Mouse (Mus musculus) embryonic fibroblast, embryonic 13.5 days (primary cell): ENCODE data around the gene Trpm3. TPM values are rescaled to one million over a fixed set of nuclear protein-coding genes. Genes with fewer than 3 reads are reported as not detected.

Source experiments
- H3K27ac ChIP-seq: 2 replicates; pipeline ENCODE4 v1.5.1; 2012; ENCODE audit warnings: low read length, control low read depth, inconsistent platforms; ENCODE audit not compliant: insufficient read depth
- H3K4me1 ChIP-seq: 2 replicates; pipeline ENCODE4 v1.6.1; 2011; ENCODE audit warnings: low read length; ENCODE audit not compliant: control insufficient read depth, insufficient read depth
- H3K4me3 ChIP-seq: 2 replicates; pipeline ENCODE4 v1.5.1; 2011; ENCODE audit warnings: mild to moderate bottlenecking, control low read depth, low read length; ENCODE audit not compliant: insufficient read depth
- CTCF ChIP-seq: IDR thresholded peaks from 2 replicates; pipeline ENCODE4 v1.5.1; 2011; ENCODE audit warnings: mild to moderate bottlenecking, control low read depth, low read length, moderate library complexity, borderline replicate concordance; ENCODE audit not compliant: insufficient read depth
- POLR2A ChIP-seq: IDR thresholded peaks from 2 replicates; pipeline ENCODE4 v1.6.1; 2011; ENCODE audit warnings: low read depth, mild to moderate bottlenecking, control low read depth, low read length, moderate library complexity
- polyA plus RNA-seq: library from polyadenylated mRNA; stranded (reverse); fragments of >200 nt; gene quantifications from 2 replicates; pipeline ENCODE4 v1.2.4, GENCODE M21; 2011; ENCODE audit warnings: low read depth; ENCODE audit not compliant: missing spikeins, insufficient read length

Trpm3 gene
- polyA plus RNA-seq, 1 experiment, result 0.46 TPM

GRCm38 (mm10) chr19:22922871-22923670, 784.2 kb downstream of the Trpm3 start:
- H3K4me3 ChIP-seq, result no peak overlapping the region
- TF ChIP-seq POLR2A, result no peak
- TF ChIP-seq CTCF, result no peak
- no peaks in the 10 kb centered on the region for H3K4me1 ChIP-seq
- no peak overlapping the region for H3K27ac ChIP-seq

GRCm38 (mm10) chr19:22925284-22925683, 786.4 kb downstream of the Trpm3 start:
- Histone ChIP-seq H3K27ac (no peak overlapping the region), H3K4me3 (no peak overlapping the region), H3K4me1 (no peaks in the 10 kb centered on the region)
- no peak for TF ChIP-seq CTCF
- TF ChIP-seq POLR2A, result no peak

GRCm38 (mm10) chr19:22926753-22927152, 787.9 kb downstream of the Trpm3 start:
- TF ChIP-seq CTCF (no peak), POLR2A (no peak)
- H3K27ac ChIP-seq, result no peak overlapping the region
- H3K4me1 ChIP-seq, result no peaks in the 10 kb centered on the region
- H3K4me3 ChIP-seq, result no peak overlapping the region

GRCm38 (mm10) chr19:22928366-22928765, 789.5 kb downstream of the Trpm3 start:
- H3K27ac ChIP-seq, result no peak overlapping the region
- TF ChIP-seq POLR2A (no peak), CTCF (no peak)
- H3K4me3 ChIP-seq, result no peak overlapping the region

GRCm38 (mm10) chr19:22929768-22930167, 790.9 kb downstream of the Trpm3 start:
- TF ChIP-seq CTCF, result no peak
- no peak for TF ChIP-seq POLR2A
- Histone ChIP-seq H3K4me3 (no peak overlapping the region), H3K27ac (no peak overlapping the region), H3K4me1 (no peaks in the 10 kb centered on the region)

More at GRCm38 (mm10) chr19:22928366-22928765, 789.5 kb downstream of the Trpm3 start:
- no peaks in the 10 kb centered on the region for H3K4me1 ChIP-seq

GRCm38 (mm10) chr19:22930368-22930834, 791.6 kb downstream of the Trpm3 start:
- Histone ChIP-seq H3K4me1 (no peaks in the 10 kb centered on the region), H3K27ac (peak overlapping the region; percentile 30; the same call in 1 of the 2 replicates), H3K4me3 (no peak overlapping the region)
- TF ChIP-seq POLR2A, result no peak
- TF ChIP-seq CTCF, result no peak

- Histone ChIP-seq H3K4me1 (no peaks in the 10 kb centered on the region), H3K4me3 (no peak overlapping the region), H3K27ac (no peak overlapping the region)
- no peak for TF ChIP-seq CTCF
- no peak for TF ChIP-seq POLR2A
Measured at GRCm38 (mm10) chr19:22931006-22931405, 792.2 kb downstream of the Trpm3 start.

GRCm38 (mm10) chr19:22935067-22935466, 796.2 kb downstream of the Trpm3 start:
- TF ChIP-seq POLR2A (no peak), CTCF (no peak)
- H3K4me1 ChIP-seq, result no peaks in the 10 kb centered on the region; the same call in 1 of the 2 replicates
- no peak overlapping the region for H3K4me3 ChIP-seq
- no peak overlapping the region for H3K27ac ChIP-seq

GRCm38 (mm10) chr19:22938848-22939724, 800.2 kb downstream of the Trpm3 start:
- no peaks in the 10 kb centered on the region; the same call in 1 of the 2 replicates for H3K4me1 ChIP-seq
- TF ChIP-seq POLR2A (no peak), CTCF (no peak)
- H3K27ac ChIP-seq, result no peak overlapping the region
- no peak overlapping the region for H3K4me3 ChIP-seq
